Mouse (Mus musculus): Measurements from ENCODE around the gene Pheta2. TPM values are rescaled to one million over a fixed set of nuclear protein-coding genes. Genes with fewer than 3 reads are reported as not detected.

Pheta2 gene
- polyA plus RNA-seq (2014; fragmentation: Nextera tagmentation; extraction: Ambion mirVana), result 13.8 and 14.4 TPM in 2 replicates

DNA sequence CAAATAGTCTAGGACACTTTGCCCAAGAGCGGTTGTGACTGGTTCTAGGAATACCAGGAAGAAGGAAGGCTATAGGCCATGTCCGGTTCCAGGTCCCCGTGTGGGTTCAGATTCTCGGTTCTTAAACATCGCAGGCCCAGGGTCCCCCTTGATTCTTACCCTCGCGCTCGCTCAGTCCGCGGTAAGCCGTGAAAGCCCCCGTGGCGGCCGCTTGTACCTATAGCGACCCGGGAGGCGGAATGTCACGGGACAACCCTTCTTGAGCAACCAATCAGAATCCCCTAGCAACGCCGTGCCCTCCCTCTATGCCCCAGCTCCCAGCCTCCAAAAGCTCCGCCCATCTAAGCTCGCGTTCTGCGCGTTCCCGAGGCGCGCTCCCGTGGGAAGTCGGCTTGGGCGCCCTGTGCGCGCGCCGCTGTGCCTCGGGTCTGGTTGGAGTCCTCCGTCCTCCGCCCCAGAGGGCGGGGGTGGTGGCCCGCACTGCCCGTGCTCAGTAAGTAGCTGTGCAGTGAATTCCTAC, at the start of gene Pheta2, which contains the start of the genes Naga and Smdt1:
Gene Pheta2, plus strand, starts transcription at position 350 of the 520 bp plus-strand sequence.
Gene Naga, minus strand, starts transcription at position 333 of the 520 bp plus-strand sequence.
Gene Smdt1, plus strand, starts transcription at position 367 of the 520 bp plus-strand sequence.
- peaks cover 29% of the 10 kb centered on the region for H3K36me3 ChIP-seq (ENCODE audit: insufficient read depth)
- under 1% methylated on average over 41 of the region's 41 CpGs for WGBS
- no peaks in the 10 kb centered on the region for H3K27me3 ChIP-seq (ENCODE audit: insufficient read depth, low read length)
- H3K27ac ChIP-seq (ENCODE audit: low read depth), result 0 out of 2 replicates have a peak within 1 kb of the TSS, but pooled peaks have one; percentile 38
- H3K4me2 ChIP-seq, result peak within 1 kb of the TSS; percentile 60
- H3K9me3 ChIP-seq (ENCODE audit: low read depth, low read length), result no peaks in the 10 kb centered on the region
- ATAC-seq (ENCODE audit: insufficient read depth) (peak; percentile 88), DNase-seq (peak; percentile 98)
- peak within 1 kb of the TSS; percentile 53 for H3K9ac ChIP-seq
- peaks cover 8% of the 10 kb centered on the region; the same call in 1 of the 2 replicates for H3K4me1 ChIP-seq (ENCODE audit: insufficient read depth)
- TF ChIP-seq CTCF (IDR thresholded peaks at IDR 0.05; ENCODE audit: low read depth), result no peak
- H3K4me3 ChIP-seq (ENCODE audit: low read depth, low read length), result peak within 1 kb of the TSS; percentile 58

DNA sequence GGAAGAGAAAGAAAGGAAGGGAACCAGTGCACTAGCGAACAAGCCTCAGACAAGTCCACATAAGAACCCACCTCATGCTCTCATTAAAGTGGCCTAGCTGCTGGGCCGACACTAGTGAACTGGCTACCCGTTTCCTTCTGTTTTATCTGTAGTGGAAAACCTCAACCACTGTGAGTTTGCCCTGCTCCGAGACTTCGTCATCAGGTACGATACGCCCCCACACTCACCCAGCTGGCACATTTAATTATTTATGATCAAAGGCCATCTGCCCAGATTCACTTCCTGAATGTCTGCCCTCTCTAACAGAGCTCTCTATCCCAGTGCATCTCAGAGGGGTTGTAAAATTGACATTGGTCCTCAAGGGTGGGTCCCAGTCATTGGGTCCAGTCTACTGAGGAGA, 48.5 kb upstream of the Pheta2 start:
- 0 out of 2 replicates have a peak, but pooled peaks cover 5% of the 10 kb centered on the region for H3K4me1 ChIP-seq (ENCODE audit: insufficient read depth)
- no peak for TF ChIP-seq CTCF (IDR thresholded peaks at IDR 0.05; ENCODE audit: low read depth)
- no peaks in the 10 kb centered on the region for H3K27me3 ChIP-seq (ENCODE audit: insufficient read depth, low read length)
- H3K27ac ChIP-seq (ENCODE audit: low read depth), result no peak overlapping the region
- H3K36me3 ChIP-seq (ENCODE audit: insufficient read depth), result no peaks in the 10 kb centered on the region
- DNase-seq (no peak), ATAC-seq (ENCODE audit: insufficient read depth) (no peak)
- no peak overlapping the region for H3K4me3 ChIP-seq (ENCODE audit: low read depth, low read length)
- no peaks in the 10 kb centered on the region for H3K9me3 ChIP-seq (ENCODE audit: low read depth, low read length)
- WGBS, result 89% methylated on average over 7 of the region's 7 CpGs
- no peak overlapping the region for H3K9ac ChIP-seq
- no peak overlapping the region for H3K4me2 ChIP-seq

DNA sequence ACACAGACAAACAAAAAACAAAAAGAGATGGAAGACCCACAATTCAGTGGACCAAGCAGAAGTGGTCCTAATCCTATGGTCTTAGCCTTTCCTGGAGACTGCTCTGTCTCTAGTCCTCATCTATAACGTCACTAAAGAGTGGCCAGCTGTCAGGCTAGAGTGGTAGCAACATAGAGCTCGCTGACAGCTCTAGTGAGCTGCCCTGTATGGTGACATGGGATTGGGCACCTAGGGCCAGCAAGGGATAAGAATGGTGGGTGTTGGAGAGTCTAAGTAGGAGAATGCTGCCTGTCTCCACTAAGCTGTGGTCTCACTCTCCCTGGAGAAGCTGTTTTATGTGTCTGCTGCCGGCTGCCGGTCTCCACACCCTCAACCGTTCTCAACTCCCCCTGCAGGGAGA, 45.9 kb upstream of the Pheta2 start:
- Histone ChIP-seq H3K9me3 (ENCODE audit: low read depth, low read length) (no peaks in the 10 kb centered on the region), H3K4me2 (peak overlapping the region; percentile 40), H3K36me3 (ENCODE audit: insufficient read depth) (no peaks in the 10 kb centered on the region), H3K9ac (no peak overlapping the region), H3K4me1 (ENCODE audit: insufficient read depth) (0 out of 2 replicates have a peak, but pooled peaks cover 5% of the 10 kb centered on the region), H3K27me3 (ENCODE audit: insufficient read depth, low read length) (no peaks in the 10 kb centered on the region), H3K4me3 (ENCODE audit: low read depth, low read length) (no peak overlapping the region), H3K27ac (ENCODE audit: low read depth) (no peak overlapping the region)
- no peak for TF ChIP-seq CTCF (IDR thresholded peaks at IDR 0.05; ENCODE audit: low read depth)
- 24% methylated on average over 5 of the region's 5 CpGs for WGBS
- no peak for DNase-seq
- no peak for ATAC-seq (ENCODE audit: insufficient read depth)

DNA sequence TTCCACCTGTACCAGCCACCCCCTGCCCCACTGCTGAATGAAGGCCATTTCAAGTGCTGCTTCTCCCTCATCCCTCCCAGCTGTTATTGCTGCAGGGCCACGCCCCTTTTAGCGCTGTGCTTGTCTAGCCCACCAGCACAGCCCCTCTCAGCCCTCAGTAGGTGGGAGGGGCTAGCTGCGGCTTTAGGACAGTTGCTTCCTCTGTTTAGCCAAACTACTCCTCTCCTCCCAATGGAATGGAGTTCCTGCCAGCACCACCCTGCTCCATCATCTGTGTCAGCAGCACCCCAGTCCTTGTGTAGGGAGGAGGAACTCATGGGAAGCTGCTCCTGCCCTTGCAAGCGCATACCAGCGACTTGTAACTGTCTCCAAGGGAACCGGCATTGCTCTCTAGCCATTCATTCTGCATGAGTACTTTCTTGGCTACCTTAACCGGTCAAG, 45.5 kb upstream of the Pheta2 start:
- H3K9ac ChIP-seq, result no peak overlapping the region
- H3K4me3 ChIP-seq (ENCODE audit: low read depth, low read length), result no peak overlapping the region
- peak; percentile 70 for ATAC-seq (ENCODE audit: insufficient read depth)
- H3K27me3 ChIP-seq (ENCODE audit: insufficient read depth, low read length), result no peaks in the 10 kb centered on the region
- 6% methylated on average over 7 of the region's 7 CpGs for WGBS
- no peaks in the 10 kb centered on the region for H3K9me3 ChIP-seq (ENCODE audit: low read depth, low read length)
- peak overlapping the region; percentile 40 for H3K4me2 ChIP-seq
- H3K36me3 ChIP-seq (ENCODE audit: insufficient read depth), result no peaks in the 10 kb centered on the region
- H3K4me1 ChIP-seq (ENCODE audit: insufficient read depth), result 0 out of 2 replicates have a peak, but pooled peaks cover 5% of the 10 kb centered on the region
- H3K27ac ChIP-seq (ENCODE audit: low read depth), result no peak overlapping the region
- peak; percentile 64 for DNase-seq
- no peak; the same call in 1 of the 2 replicates for TF ChIP-seq CTCF (IDR thresholded peaks at IDR 0.05; ENCODE audit: low read depth)

DNA sequence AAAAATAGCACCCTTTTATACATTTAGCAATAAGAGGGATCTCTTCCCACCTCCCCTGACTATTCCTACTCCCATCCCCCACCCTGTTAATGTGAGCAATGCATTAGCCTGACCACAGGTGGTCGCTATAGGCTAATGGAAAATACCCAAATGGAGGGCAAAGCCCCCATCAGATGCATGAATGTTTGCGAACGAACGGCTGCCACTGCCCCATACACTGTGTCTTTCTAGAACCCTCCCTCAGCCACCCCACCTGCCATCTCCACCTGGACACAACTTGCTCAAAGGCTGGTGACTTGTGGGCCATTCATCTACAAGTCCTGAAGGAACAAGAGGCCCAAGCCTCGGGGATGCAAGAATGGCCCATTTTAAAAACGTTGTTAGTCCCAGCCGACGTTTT, 44.7 kb upstream of the Pheta2 start:
- no peak overlapping the region for H3K27ac ChIP-seq (ENCODE audit: low read depth)
- H3K4me1 ChIP-seq (ENCODE audit: insufficient read depth), result 0 out of 2 replicates have a peak, but pooled peaks cover 5% of the 10 kb centered on the region
- H3K9ac ChIP-seq, result no peak overlapping the region
- ATAC-seq (ENCODE audit: insufficient read depth) (0 out of 2 replicates have a peak, but pooled peaks have one; percentile 33), DNase-seq (peak; percentile 59)
- H3K36me3 ChIP-seq (ENCODE audit: insufficient read depth), result no peaks in the 10 kb centered on the region
- H3K27me3 ChIP-seq (ENCODE audit: insufficient read depth, low read length), result no peaks in the 10 kb centered on the region
- H3K4me2 ChIP-seq, result no peak overlapping the region
- TF ChIP-seq CTCF (IDR thresholded peaks at IDR 0.05; ENCODE audit: low read depth), result peak; percentile 74
- no peaks in the 10 kb centered on the region for H3K9me3 ChIP-seq (ENCODE audit: low read depth, low read length)
- H3K4me3 ChIP-seq (ENCODE audit: low read depth, low read length), result no peak overlapping the region
- 28% methylated on average over 8 of the region's 8 CpGs for WGBS

DNA sequence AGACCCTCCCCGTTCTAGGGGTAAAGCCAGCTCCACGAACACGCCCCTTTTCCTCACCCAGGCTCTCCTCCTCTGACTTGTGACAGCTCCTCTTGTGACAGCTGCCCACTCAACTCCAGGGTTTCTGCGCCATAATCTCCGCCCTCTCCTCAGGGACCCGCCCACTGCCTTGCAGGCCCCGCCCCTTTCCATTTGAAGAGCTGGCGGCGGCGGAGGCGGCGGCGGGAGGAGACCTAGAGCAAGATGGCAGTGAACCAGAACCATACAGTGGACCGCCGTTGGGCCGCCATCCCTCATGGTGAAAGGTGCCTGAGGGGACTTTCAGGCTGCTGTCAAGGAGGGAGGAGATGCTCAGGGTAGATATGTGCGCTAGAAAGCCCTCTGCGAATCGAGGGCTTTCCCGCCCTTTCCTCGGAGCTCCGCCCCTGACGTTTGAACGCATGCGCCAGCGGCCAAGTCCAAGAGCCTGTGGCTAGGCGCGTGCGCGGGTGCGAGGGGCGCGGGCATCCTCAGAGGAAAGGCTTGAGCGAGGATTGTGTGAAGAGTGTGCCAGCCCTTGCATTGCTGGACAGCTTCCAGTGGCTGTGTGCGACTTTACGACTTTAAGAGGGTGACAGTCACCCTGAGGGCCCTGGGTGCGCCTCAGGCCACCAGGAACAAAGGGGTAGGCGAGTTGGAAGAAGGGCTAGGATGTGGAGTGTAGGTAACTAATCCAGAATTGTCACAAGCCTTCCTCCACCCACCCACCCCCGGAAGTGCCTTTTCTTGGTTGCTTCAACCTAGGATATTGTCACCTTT, 39.8 kb upstream of the Pheta2 start, which contains the start of gene Wbp2nl:
Gene Wbp2nl, plus strand, starts transcription at position 191 of the 798 bp plus-strand sequence.
- Histone ChIP-seq H3K27me3 (ENCODE audit: insufficient read depth, low read length) (no peaks in the 10 kb centered on the region), H3K9me3 (ENCODE audit: low read depth, low read length) (no peaks in the 10 kb centered on the region), H3K4me3 (ENCODE audit: low read depth, low read length) (0 out of 2 replicates have a peak within 1 kb of the TSS, but pooled peaks have one; percentile 4), H3K4me1 (ENCODE audit: insufficient read depth) (no peaks in the 10 kb centered on the region), H3K9ac (no peak within 1 kb of the TSS), H3K36me3 (ENCODE audit: insufficient read depth) (no peaks in the 10 kb centered on the region), H3K27ac (ENCODE audit: low read depth) (no peak within 1 kb of the TSS), H3K4me2 (peak within 1 kb of the TSS; percentile 39; the same call in 1 of the 2 replicates)
- DNase-seq, result peak; percentile 40
- no peak for TF ChIP-seq CTCF (IDR thresholded peaks at IDR 0.05; ENCODE audit: low read depth)
- 52% methylated on average over 39 of the region's 39 CpGs for WGBS
- ATAC-seq (ENCODE audit: insufficient read depth), result peak; percentile 38; the same call in 1 of the 2 replicates

Data from lung, embryonic 14.5 days (tissue).